Mouse (Mus musculus) cerebellum, adult 2 months (tissue): Measurements from ENCODE around the gene D6Wsu163e. TPM values are rescaled to one million over a fixed set of nuclear protein-coding genes. Genes with fewer than 3 reads are reported as not detected.

ENCODE experiments used
- DNase-seq, 2 experiments: peaks; one replicate each; pipeline ENCODE4 v3.0.0; 2021
- H3K27ac ChIP-seq: fragments of 200-500 bp; 2 replicates; pipeline ENCODE4 v1.5.1; 2012; ENCODE audit warnings: low read length, control low read depth, inconsistent platforms; ENCODE audit not compliant: insufficient read depth
- H3K27me3 ChIP-seq: fragments of 200-500 bp; 2 replicates; pipeline ENCODE4 v1.6.1; 2012; ENCODE audit warnings: inconsistent platforms, mild to moderate bottlenecking, low read length, moderate library complexity; ENCODE audit not compliant: control insufficient read depth, insufficient read depth
- H3K4me1 ChIP-seq: fragments of 200-500 bp; 2 replicates; pipeline ENCODE4 v1.6.1; 2011; ENCODE audit warnings: low read length; ENCODE audit not compliant: control insufficient read depth, insufficient read depth
- H3K4me3 ChIP-seq: fragments of 200-500 bp; replicated peaks from 2 replicates; pipeline ENCODE3; 2011; ENCODE audit warnings: mild to moderate bottlenecking, low read depth, low read length, control low read depth; ENCODE audit not compliant: insufficient read depth
- CTCF ChIP-seq: fragments of 200-500 bp; IDR thresholded peaks from 2 replicates; pipeline ENCODE4 v1.5.1; 2011; ENCODE audit warnings: low read depth, mild to moderate bottlenecking, control low read depth, low read length, moderate library complexity, borderline replicate concordance; ENCODE audit not compliant: insufficient read depth
- POLR2A ChIP-seq: fragments of 200-500 bp; IDR thresholded peaks from 2 replicates; pipeline ENCODE4 v1.6.1; 2011; ENCODE audit warnings: low read length, control low read depth, borderline replicate concordance; ENCODE audit not compliant: insufficient read depth
- WGBS: fragments of 180-500 bp; shearing (Covaris S2); methylation state at CpG from one replicate; pipeline ENCODE4 v1.1.7; 2018; 5-methylcytosine and 5-hydroxymethylcytosine counted together
- polyA plus RNA-seq: library from polyadenylated mRNA; depleted of rRNA; stranded (reverse); fragments of >200 nt; gene quantifications from 2 replicates; pipeline ENCODE4 v1.2.3, GENCODE M21; 2012

The D6Wsu163e gene
- polyA plus RNA-seq, 1 experiment = 24.3 TPM

DNA sequence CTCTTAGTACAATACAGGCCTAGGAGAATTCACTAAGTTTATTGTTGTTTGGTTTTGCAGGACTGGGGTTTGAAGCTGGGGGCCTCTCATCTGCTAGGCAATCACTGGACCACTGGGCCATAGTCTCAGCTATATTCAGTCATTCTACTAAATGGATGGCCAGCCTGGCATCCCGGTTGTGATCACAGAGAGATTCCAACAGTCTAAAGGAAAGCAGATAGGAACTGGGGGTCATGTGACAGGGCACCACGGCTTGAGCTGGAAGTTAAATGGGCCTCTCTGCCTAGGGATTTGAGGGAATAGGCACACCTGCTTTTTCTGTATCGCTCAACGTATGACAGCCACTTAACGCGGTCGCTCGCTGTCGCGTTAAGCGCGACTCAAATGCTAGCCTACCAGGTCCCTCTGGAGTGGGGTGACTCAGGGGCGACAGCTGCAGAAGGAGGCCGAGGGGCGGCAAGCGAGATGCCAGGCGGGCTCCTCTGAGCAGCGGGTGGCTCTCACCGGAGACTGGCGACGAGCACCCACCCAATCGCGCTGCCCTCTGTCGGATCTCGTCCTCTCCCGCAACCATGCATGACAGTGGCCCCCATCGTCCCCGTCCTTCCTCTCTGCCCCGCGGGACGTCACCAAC lies 792 bp upstream of the D6Wsu163e start:
- TF ChIP-seq CTCF (no peak), POLR2A (no peak)
- no peak for DNase-seq
- under 1% methylated on average over 31 of the region's 31 CpGs for WGBS
- Histone ChIP-seq H3K27me3 (no peaks in the 10 kb centered on the region), H3K4me3 (peak overlapping the region; percentile 93), H3K4me1 (peaks cover 2% of the 10 kb centered on the region; the same call in 1 of the 2 replicates), H3K27ac (no peak overlapping the region)

DNA sequence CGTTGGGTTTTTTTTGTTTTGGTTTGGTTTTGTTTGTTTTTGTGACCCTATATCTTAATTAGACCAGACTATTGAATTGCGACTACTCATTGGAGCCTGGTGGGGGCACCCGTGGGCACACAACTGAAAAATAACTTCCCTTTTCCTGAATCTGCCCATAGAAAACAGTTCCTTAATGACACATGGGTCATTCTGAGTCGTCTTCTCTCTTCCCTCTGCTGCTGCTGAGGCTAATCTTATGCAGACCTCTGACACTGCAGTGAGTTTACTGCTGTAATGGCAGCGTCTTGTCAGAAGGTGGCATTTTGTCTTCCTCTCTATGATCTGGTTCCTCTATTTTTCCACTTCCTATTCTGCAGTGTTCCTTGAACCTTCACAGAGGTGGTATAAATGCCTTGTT lies 689 bp downstream of the D6Wsu163e start:
- WGBS = under 1% methylated on average over 5 of the region's 5 CpGs
- Histone ChIP-seq H3K4me3 (peak overlapping the region; percentile 71), H3K27me3 (no peaks in the 10 kb centered on the region), H3K4me1 (peaks cover 2% of the 10 kb centered on the region; the same call in 1 of the 2 replicates), H3K27ac (no peak overlapping the region)
- TF ChIP-seq POLR2A = no peak
- no peak for TF ChIP-seq CTCF
- DNase-seq = no peak

DNA sequence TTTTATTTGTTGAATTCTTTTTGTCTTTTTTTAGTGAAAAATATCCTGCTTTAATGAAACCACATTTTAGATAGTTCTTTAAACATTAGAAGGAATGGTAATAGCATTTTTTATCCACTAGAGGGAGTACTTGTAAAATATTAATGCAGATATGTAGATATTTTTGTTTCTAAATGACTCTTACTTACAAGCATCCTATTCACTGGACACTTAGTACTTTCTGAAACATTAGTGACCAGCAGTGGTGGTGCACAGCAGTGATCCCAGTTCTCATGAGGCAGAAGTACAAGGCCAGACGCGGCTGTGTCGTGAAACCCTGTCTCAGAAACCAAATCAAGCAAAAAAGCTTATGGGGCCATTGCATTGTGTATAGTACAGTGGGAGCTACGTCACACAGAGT lies 8.6 kb downstream of the D6Wsu163e start:
- TF ChIP-seq CTCF (peak; percentile 34; the same call in 1 of the 2 replicates), POLR2A (no peak)
- Histone ChIP-seq H3K4me3 (no peak overlapping the region), H3K4me1 (no peaks in the 10 kb centered on the region), H3K27ac (no peak overlapping the region), H3K27me3 (no peaks in the 10 kb centered on the region)
- DNase-seq = no peak
- WGBS = 88% methylated on average over 4 of the region's 4 CpGs

DNA sequence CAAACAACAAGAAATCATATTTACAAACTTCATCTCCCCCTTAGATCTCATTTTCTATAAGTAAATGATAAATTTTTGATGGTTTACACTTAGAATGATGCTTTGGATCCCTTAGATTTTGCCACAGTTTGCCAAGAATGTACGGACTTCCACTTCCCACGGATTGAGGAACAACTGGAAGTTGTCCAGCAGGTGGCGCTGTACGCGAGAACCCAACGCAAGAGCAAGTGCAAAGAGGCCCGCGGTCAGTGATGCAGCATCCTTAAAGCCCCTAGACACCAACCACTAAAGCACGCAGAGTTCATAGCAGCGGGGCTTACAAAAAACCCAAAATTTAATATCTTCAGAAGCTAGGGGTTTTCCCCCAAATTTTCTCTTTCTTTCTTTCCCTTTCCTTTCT lies 16.0 kb downstream of the D6Wsu163e start:
- DNase-seq = peak; percentile 59 to 72
- no peak overlapping the region for H3K4me3 ChIP-seq
- TF ChIP-seq POLR2A = no peak
- peak; percentile 78 for TF ChIP-seq CTCF
- no peak overlapping the region for H3K27ac ChIP-seq
- no peaks in the 10 kb centered on the region for H3K4me1 ChIP-seq
- no peaks in the 10 kb centered on the region for H3K27me3 ChIP-seq
- 4% methylated on average over 10 of the region's 10 CpGs for WGBS

DNA sequence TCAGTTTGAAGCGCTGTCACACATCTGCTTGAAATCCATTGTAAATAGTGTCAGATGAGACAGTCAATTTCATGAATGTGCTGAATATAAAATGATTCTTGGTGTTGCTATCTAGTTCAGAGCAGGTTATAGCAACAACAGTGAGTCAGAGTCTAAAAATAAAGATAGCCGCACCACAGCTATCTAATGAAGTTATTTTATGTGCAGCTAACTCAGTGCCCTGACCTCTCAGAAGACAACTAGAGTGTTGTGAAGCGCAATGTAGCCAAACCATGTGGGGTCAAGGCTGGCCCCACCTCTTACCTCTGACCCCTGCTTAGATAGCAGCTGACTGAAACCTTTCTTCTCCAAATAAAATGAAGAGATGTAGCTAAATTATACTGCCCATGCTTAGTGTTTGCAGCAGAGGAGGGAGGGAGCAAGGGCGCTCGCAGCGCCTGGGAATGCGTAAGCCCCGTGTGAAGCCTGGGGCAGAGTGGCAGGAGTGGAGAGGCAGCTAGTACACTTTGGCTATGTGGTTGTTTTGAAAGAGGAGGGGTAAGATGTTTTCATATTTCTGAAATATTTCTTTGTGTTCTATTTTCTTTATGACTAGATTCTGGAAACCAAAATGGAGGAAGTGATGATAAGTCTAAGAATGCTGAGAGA lies 21.7 kb downstream of the D6Wsu163e start:
- Histone ChIP-seq H3K27me3 (no peaks in the 10 kb centered on the region), H3K27ac (no peak overlapping the region), H3K4me3 (no peak overlapping the region), H3K4me1 (no peaks in the 10 kb centered on the region)
- 89% methylated on average over 8 of the region's 8 CpGs for WGBS
- no peak for DNase-seq
- TF ChIP-seq CTCF (no peak), POLR2A (no peak)

DNA sequence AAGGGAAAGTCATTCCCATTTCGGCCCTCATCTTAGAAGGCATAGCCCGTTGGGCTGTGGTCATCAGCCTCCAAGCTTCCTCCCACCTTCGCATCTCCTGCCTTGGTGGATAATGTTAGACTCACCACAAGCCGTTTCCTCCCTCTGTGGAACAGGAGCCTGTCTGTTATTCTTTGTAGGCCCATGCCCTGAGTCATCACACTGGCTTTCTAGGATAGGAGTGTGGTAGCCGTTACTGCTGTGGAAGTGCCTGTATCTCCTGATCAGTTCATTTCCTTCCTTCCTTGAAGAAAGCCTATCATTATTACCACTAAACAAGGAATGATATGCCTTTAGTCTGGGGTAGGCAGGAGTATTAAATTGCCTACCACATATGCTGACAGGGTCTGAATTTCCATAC lies 22.9 kb downstream of the D6Wsu163e start:
- H3K4me3 ChIP-seq = no peak overlapping the region
- H3K27ac ChIP-seq = no peak overlapping the region
- no peaks in the 10 kb centered on the region for H3K4me1 ChIP-seq
- no peaks in the 10 kb centered on the region for H3K27me3 ChIP-seq
- TF ChIP-seq POLR2A (no peak), CTCF (no peak)
- DNase-seq = no peak
- 94% methylated on average over 5 of the region's 5 CpGs for WGBS

DNA sequence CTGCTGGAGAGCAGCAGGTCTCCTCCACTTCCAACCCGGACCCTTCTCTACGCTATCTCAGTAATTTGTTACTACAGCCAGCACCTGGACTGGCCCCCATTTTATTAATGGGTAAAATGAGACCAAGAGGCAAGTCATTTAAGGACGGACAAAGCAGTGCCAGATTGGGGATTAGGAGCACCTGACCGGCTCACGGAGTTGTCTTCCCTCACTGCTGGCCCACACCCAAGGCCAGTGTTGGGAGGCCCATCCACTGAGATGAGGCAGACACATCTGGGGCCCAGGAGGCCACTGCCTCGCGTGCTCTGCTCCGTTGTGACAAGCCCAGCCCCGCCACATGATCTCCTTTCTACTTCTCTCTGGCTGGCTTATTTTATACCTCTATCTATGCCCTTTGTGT lies 23.7 kb downstream of the D6Wsu163e start:
- WGBS = 62% methylated on average over 9 of the region's 9 CpGs
- H3K27me3 ChIP-seq = no peaks in the 10 kb centered on the region
- H3K4me3 ChIP-seq = no peak overlapping the region
- TF ChIP-seq CTCF (no peak), POLR2A (no peak)
- H3K27ac ChIP-seq = no peak overlapping the region
- no peaks in the 10 kb centered on the region for H3K4me1 ChIP-seq
- DNase-seq = no peak
